Mouse (Mus musculus): ENCODE data around the gene Corin.

DNA sequence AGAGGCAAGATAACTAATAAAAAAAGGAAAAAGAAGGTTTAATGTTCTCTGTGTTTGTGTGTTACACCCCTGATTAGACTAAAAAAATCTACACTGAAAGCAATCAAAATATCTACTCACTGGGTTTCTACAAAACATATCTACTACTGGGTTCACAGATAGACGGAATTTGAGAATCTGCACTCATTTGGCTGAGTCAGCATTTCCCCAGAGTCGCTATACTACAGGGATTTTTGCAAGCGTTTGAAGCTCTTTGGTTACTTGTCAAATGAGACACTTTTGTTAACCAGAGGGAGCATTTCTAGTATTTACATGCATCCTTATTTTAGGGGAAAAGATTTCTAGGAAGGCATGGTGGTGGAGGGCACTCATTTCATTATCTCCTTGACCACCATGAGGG is 136.3 kb downstream of the Corin start:
- TF ChIP-seq CTCF (IDR thresholded peaks at IDR 0.05; ENCODE audit: borderline replicate concordance, insufficient read depth, low read length) (no peak), POLR2A (IDR thresholded peaks at IDR 0.05; ENCODE audit: low read depth, low read length) (no peak)

Measured in embryonic fibroblast, embryonic 13.5 days (primary cell).